Mouse (Mus musculus) kidney, postnatal 25 days (tissue): ENCODE measurements around the gene Sertad1.

Experiments used
- DNase-seq, 2 experiments: peaks; one replicate each; pipeline ENCODE4 v3.0.0; 2021; ENCODE audit warnings: mixed read lengths in 2 of 2

The Sertad1 gene

DNA sequence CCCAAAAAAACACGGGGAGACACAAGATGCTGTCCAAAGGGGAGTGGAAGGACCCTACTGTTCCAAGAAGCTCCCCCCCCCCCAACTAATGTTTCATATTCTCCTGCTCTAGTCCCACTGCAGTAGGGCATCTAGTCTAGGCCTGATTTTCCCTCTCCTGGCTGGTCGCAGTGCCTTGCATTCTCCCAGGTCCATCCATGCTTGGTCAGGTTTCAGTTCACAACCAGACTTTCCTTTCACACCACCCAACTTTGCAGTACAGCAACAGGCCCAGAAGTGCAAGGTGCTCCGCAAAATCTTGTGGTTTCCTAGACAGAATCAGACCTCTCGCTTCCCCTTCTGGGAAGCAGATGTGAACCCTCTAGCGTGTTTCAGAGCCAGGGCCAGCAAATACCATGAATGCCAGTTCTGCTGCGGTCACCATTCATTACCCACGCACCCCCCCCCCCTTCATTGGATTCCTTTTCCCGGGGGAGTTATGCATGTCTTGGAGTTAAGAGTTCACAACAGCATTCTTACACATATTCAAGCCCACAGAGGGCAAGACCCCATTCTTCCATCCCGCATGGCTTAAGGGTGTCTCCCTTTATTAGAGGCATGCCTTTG, 20.2 kb downstream of the Sertad1 start:
- no peak for DNase-seq

DNA sequence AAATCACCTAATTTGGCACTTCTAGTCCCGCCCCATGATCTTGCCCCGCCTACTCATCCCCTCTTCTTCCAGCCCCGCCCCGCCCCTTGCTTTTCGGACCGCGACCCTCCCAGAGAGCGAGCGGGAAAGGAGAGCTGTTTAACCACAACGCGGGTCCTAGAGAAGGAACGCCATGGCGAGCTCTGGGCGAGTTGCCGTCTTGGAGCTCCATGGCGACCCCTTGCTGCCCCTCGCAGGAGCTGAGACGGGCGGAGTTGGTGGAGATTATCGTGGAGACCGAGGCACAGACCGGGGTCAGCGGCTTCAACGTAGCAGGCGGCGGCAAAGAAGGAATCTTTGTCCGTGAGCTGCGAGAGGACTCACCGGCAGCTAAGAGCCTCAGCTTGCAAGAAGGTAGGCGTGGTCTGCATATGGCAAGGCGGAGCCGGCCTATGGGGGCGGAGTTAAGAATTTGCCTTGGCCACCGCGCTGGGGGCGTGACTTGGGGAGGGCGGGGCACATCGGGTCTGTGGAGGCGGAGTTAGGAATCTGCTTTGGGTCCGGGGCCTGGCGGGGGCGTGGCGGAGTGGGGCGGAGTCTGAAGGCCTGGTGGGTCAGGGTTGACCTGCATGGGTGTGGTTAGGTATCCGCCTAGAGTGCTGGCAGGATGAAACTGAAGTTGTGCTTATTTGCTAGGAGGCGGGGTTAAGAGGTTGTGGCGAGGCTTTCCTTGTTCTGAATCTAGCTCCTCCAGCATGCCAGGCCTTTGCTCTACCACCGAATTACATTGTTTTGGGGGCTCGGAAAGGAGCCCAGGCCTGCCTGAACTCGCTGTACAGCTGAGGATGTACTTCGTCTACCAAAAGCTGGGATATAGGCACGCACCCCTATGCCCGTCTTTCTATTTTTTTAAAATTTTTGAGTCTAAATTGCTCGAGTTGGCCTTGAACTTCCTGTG, 21.3 kb downstream of the Sertad1 start:
- DNase-seq, result peak; percentile 99

DNA sequence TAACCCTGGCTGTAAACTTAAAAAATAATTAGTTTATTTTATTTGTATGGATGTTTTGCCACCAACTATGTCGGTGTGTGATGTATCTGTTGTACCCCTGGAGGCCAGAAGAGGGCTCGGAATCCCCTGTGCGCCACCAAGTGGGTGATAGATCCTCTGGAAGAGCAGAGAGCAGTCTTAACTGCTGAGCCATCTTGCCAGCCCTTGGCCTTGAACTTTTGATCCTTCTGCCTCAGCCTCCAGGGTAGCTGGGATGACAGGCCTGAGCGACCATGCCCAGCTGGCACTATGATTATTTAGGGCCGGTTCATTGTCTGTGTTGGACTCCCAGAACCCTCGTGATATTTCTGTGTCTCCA, 21.9 kb downstream of the Sertad1 start:
- DNase-seq, result peak; percentile 74 to 79

DNA sequence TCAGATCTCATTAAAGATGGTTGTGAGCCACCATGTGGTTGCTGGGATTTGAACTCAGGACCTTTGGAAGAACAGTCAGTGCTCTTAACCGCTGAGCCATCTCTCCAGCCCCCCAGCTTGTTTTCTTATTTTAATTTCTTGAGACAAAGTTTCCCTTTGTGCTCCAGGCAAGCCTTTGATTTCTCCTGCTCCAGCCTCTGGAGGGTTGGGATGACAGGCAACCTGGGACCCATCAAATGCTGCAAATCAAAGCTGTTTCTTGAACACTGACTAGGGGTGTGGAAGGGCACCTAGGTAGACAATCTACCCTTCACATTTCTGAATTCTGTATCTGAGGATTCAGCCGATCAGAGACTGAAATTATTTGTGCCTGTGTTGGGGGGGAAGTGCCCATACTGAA, 24.1 kb downstream of the Sertad1 start:
- no peak for DNase-seq

DNA sequence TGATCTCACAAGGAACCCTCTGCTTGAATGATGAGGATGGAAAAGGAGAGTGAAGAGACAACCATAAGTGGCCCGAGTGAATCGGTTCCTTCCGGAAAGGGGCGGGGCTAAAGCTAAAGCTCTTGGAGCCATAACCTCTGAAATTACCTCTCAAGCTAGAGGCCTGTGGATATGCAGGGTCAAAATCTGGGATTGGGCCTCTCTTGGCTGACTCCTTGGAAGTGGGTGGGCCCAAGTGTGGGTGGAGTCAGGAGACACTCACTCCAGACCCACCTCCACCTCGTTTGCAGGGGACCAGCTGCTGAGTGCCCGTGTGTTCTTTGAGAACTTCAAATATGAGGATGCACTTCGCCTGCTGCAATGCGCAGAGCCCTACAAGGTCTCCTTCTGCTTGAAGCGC, 28.3 kb downstream of the Sertad1 start:
- no peak for DNase-seq

DNA sequence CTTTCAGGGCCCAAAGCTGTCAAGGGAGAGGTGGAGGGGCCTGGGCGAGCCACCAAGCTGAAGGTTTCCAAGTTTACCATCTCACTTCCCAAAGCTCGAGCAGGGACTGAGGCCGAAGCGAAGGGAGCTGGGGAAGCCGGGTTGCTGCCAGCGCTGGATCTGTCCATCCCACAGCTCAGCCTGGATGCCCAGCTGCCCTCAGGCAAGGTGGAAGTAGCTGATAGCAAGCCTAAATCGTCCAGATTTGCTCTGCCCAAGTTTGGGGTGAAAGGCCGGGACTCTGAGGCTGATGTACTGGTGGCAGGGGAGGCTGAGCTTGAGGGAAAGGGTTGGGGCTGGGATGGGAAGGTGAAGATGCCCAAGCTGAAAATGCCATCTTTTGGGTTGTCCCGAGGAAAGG, 31.6 kb downstream of the Sertad1 start:
- DNase-seq, result no peak

DNA sequence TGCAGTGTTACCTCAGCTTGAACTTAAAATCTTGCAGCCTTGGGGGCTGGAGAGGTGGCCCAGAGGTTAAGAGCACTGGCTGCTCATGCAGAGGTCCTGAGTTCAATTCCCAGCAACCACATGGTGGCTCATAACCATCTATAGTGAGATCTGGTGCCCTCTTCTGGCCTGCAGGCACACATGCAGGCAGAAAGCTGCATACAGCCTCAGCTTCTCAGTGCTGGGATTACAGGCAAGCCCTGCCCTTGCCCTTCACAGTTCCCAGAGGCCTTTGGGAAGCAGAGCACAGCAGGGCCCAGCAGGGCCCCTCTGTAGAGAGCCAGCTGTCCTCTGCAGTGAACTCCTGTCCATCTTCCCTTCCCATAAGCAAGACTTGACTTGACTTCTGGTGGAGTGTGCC, 33.4 kb downstream of the Sertad1 start:
- DNase-seq, result no peak

DNA sequence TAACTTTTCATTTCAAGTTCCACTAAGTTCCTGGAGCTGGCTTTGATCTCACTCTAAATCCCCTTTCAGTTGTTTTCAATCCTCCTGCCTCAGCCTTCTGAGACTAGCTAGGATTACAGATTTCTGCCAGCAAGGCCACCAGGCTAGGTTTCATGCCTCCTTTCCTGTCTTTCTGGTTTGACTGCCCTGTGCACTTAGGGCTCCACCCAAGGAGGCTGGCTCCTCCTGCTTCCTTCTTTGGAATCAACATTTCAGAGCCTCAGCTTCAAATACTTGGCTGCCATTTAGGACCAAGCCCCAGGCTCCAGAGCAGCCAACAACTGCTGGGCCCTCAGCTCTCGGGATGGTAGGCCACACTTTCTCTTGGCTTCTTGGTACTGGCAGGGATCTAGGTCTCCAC, 33.9 kb downstream of the Sertad1 start:
- no peak for DNase-seq

DNA sequence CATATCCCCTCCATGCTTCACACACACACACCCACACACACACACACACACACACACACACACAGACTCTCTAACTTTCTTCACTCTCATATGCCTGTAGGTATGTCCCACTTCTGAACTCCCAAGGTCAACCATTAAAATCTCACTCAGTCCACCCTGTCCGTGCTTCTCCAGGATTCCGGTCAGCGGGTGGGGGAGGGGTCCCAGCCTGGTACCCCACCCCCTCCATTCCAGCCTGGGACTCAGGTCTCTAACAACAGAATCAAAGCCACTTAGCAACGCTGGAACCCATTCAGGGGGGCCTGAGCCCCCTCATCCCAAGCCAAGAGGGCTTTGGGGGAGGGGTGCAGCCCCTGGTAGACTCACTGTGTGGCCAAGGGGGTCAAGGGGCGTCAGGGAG, 36.3 kb downstream of the Sertad1 start, which contains the start of gene Hipk4:
Gene Hipk4, plus strand, starts transcription at position 301 of the 400 bp plus-strand sequence.
- no peak for DNase-seq

DNA sequence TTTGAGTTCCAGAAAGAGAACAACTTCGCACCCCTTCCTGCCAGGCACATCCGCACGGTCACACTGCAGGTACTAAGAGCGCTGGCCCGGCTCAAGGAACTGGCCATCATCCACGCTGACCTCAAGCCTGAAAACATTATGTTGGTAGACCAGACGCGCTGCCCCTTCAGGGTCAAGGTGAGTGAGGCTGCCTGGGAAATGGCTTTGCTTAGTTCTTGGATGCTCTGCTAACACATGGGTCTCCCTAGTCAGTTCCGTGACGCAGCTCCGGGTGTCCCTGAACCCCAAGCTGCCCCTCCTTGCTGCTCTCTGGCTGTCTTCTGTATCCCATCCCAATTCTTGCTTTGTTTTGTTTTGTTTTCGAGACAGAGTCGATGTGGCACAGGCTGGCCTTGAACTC, 37.1 kb downstream of the Sertad1 start:
- no peak for DNase-seq

DNA sequence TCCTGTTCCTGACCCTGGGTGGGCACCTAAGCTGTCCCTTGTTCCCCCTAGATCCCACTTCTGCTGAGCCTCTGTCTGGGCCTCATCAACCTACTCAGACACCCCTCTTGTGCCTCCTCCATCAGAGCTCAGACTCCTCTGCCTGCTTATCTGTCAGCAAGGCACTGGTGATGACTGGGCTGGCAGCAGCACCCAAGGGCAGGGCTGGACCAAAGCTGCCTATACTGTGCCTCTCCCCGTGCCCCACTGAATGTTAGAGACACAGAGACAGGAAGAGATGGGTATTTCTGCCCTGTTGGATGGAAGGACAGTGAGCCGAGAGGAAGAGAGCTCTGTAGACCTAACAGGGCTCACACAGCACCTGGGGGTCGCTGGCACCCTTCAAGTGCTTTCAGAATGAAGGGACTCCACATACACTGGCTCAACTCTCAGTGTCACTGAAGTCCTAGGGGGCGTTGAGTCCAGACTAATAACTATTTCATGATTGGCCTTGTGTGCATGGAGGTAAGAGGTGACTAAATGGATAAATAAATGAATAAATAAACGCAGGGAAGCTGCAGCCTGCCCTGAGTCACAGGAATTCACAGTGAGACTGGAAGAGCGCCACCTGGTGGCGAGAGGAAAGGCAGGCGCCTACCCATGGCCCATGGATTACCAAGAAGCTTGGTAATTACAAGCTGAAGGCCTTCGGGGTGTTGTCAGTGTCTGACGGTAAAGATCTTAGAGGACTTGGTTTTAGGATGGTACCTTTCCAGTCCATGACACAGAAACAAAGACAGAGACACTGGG, 39.5 kb downstream of the Sertad1 start:
- DNase-seq, result peak; percentile 80 to 82

DNA sequence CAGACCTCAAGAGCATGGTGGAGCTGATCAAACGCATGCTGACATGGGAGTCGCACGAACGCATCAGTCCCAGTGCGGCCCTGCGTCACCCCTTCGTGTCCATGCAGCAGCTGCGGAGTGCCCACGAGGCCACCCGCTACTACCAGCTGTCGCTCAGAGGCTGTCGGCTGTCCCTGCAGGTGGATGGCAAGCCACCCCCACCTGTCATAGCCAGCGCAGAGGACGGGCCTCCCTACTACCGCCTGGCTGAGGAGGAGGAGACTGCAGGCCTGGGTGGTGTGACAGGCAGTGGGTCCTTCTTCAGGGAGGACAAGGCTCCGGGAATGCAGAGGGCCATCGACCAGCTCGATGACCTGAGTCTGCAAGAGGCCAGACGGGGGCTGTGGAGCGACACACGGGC, 42.4 kb downstream of the Sertad1 start:
- DNase-seq, result no peak

DNA sequence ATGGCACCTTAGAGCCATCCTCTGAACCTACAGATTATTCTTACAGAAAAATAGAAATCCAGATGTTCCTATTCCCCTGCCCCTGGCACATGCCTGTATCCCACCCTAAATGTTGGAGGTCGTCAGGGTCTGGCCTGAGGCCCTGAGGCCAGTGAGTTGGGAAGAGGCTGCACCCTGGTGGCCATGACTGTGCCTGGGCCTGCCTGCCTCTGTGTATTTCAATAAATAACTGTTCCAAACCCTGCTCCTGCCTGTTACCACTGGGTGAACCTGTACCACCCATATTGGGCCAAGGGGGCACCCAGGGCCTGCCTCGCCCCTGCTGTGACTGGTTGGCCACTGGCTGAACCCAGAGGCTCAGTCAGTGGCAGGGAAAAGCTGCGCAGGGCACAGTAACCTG, 44.2 kb downstream of the Sertad1 start:
- no peak for DNase-seq

DNA sequence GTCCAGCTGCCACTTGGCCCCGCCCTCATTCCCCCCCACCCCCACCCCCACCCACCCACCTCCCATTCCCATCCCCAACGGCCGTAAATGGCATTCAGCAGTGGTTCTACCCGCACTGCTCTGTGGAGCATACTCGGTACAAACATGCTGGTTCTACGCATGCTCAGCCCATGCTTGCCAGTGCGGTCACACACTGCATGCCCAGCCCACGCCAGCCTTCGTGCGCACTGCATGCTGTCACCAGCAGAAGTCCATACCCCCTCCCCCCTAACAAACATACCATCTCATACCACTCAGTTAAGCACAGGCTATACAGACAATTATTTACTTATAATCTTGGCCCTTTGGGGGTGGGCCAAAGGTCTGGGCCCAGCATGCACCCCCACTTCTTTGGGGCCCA, 45.0 kb downstream of the Sertad1 start:
- DNase-seq, result no peak

DNA sequence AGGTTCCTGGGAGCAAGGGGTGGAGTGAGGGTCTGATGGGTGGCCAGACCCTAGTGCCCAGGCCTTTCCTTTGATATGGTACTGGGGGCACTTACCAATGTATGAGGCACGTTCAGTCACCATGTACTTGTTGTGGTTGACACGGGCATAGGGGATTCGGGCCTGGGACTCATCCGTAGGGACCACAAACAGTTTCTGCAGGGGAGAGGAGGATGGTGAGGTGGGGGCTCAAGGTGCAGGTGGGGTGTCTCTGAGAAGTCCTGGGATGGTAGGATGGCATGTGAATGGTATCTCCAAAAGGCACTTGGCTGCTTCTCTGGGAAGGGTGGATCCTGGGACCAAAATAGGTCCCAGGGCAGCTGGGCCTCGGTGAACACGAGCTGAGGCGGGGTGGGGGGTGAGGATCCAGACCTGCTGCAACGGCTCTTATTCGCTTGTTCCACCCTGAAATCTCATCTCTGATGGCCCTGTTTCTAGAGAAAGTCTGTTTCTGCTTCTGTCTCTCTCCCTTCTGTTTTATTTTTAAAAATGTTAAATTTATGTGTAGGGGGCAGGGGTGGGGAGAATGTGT, 45.9 kb downstream of the Sertad1 start:
- DNase-seq, result no peak

DNA sequence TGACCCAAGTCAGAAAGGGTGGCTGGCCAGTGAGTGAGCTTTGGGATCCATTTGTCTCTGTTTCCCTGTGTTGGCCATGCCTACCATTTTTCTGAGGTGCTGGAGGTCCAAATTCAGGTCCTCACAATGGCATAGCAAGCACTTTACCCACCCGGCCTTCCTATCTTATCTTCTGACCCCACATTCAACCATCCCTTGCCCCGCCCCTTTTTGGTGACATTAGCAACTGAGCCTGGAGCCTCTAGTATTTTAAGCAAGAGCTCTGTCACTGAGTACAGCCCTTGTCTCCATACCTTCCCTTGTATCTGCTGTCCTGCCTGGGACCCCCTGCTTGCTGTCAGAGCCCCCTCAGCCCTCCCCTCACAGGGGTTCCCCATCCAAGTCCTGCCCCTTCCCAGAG, 48.7 kb downstream of the Sertad1 start:
- no peak for DNase-seq

DNA sequence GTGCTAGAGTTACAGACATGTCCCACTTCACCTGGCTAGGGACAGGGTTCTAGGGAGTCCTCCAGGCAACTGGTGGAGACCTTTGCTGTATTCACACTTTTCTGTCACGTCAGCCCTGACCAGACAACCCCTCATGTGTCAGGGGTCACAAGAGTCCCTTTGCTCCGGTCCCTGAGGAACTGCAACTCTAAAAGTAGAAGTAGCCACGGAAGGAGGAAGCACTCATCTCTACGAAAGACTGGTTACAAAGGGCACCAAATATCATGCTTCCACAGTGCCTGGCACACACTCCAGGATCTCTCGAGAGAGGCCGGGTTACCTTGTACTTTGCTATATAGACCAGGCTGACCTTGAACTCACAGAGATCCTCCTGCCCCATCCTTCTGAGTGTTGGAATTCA, 49.9 kb downstream of the Sertad1 start:
- no peak for DNase-seq

DNA sequence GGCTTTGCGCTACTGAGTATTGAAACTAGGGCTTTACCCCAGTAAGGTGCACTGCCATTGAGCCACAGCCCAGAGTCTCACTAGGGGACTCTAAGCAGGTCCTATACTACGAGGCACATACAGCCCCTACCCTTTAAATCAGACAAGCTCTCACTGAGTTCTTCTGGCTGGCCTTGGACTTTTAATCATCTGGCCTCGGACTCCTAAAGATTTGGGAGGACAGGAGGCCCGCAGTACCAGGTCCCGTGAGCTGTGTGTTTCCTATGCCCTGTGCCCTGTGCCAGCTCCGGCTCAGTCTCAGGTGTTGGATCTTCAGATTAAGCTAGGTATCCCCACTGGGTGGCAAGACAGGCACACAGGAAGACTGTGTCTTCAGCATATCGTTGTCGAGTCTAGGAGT, 51.3 kb downstream of the Sertad1 start:
- no peak for DNase-seq

DNA sequence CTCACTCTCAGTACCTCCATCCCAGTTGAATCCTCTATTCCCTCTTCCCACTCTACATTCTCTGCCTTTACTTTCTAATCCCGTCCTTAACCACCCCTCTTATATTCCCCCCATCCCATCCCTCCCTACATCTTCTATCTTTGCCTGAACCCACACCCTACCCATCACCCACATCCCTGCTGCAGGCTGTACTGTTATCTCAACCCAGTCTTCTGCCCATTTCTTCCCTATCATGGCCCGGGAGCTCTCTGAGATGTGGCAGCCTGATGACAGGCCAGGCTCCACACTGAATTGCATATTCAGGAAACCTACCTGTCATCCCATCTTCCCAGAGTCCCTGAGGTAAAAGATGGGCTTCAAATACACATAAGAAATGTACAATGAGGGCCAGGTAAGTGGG, 52.1 kb downstream of the Sertad1 start:
- DNase-seq, result no peak
